Mouse (Mus musculus) liver, embryonic 11.5 days (tissue): Measurements from ENCODE around the gene Retnla. TPM values are rescaled to one million over a fixed set of nuclear protein-coding genes. Genes with fewer than 3 reads are reported as not detected.

Experiments used
- ATAC-seq: fragments of 200-750 bp; cut with Nextera tagmentation; replicated peaks from 2 replicates; pipeline ENCODE4 v1.8.0; 2017; ENCODE audit warnings: moderate number of reproducible peaks, mild to moderate bottlenecking, moderate TSS enrichment, moderate library complexity; ENCODE audit not compliant: low FRiP score
- DNase-seq: peaks from one replicate; pipeline ENCODE4 v3.0.0-alpha.2; 2017; ENCODE audit warnings: low spot score
- H3K27ac ChIP-seq: fragments of 300-500 bp; sonication (generic); 2 replicates; pipeline ENCODE4 v1.5.1; 2014; ENCODE audit warnings: mild to moderate bottlenecking, low read depth, low read length, control low read depth
- H3K27me3 ChIP-seq: fragments of 300-500 bp; sonication (generic); replicated peaks from 2 replicates; pipeline ENCODE4 v1.6.1; 2014; ENCODE audit warnings: low read length, mixed read lengths; ENCODE audit not compliant: control insufficient read depth, insufficient read depth
- H3K36me3 ChIP-seq: fragments of 300-500 bp; sonication (generic); 2 replicates; pipeline ENCODE4 v1.6.1; 2014; ENCODE audit warnings: mild to moderate bottlenecking, low read length, moderate library complexity, mixed read lengths; ENCODE audit not compliant: control insufficient read depth, insufficient read depth
- H3K4me1 ChIP-seq: fragments of 300-500 bp; sonication (generic); replicated peaks from 2 replicates; pipeline ENCODE4 v1.6.1; 2014; ENCODE audit warnings: low read length, mixed read lengths; ENCODE audit not compliant: control insufficient read depth, insufficient read depth
- H3K4me2 ChIP-seq: fragments of 300-500 bp; sonication (generic); 2 replicates; pipeline ENCODE4 v1.6.1; 2014; ENCODE audit warnings: mild to moderate bottlenecking, control low read depth, moderate library complexity
- H3K4me3 ChIP-seq: fragments of 300-500 bp; sonication (generic); 2 replicates; pipeline ENCODE4 v1.5.1; 2014; ENCODE audit warnings: low read depth, low read length, control low read depth
- H3K9ac ChIP-seq: fragments of 300-500 bp; sonication (generic); 2 replicates; pipeline ENCODE4 v1.6.1; 2014; ENCODE audit warnings: low read depth, low read length, control low read depth
- H3K9me3 ChIP-seq: fragments of 300-500 bp; sonication (generic); 2 replicates; pipeline ENCODE4 v1.6.1; 2016; ENCODE audit warnings: low read length, inconsistent platforms, mixed read lengths; ENCODE audit not compliant: control insufficient read depth
- WGBS: fragments of 180-500 bp; shearing (Covaris S2); extraction: QIAGEN DNeasy Blood & Tissue Kit; methylation state at CpG from one replicate; pipeline ENCODE4 v1.1.7; 2014; 5-methylcytosine and 5-hydroxymethylcytosine counted together
- polyA plus RNA-seq: library from polyadenylated mRNA; unstranded; fragments of >200 nt; fragmentation: Nextera tagmentation; extraction: Ambion mirVana; gene quantifications from 2 replicates; pipeline ENCODE4 v1.2.1, GENCODE M21; 2014

Gene Retnla
- polyA plus RNA-seq = not detected in 2 replicates

- no peak within 1 kb of the TSS for H3K4me3 ChIP-seq
- ATAC-seq = no peak
- H3K9ac ChIP-seq = no peak within 1 kb of the TSS
- WGBS = 80% methylated on average over 3 of the region's 3 CpGs
- H3K36me3 ChIP-seq = no peaks in the 10 kb centered on the region
- no peak for DNase-seq
- no peaks in the 10 kb centered on the region for H3K4me1 ChIP-seq
- H3K9me3 ChIP-seq = no peaks in the 10 kb centered on the region
- no peak within 1 kb of the TSS for H3K27ac ChIP-seq
- H3K4me2 ChIP-seq = no peak within 1 kb of the TSS
- no peaks in the 10 kb centered on the region for H3K27me3 ChIP-seq
These were observed at the start of gene Retnla for GRCm38 (mm10) chr16:48842266-48842665. TSS of gene Retnla (plus strand) at chr16:48842551.

- WGBS = 35% methylated on average over 3 of the region's 3 CpGs
- no peaks in the 10 kb centered on the region for H3K36me3 ChIP-seq
- H3K9ac ChIP-seq = no peak overlapping the region
- no peak overlapping the region for H3K4me2 ChIP-seq
- no peaks in the 10 kb centered on the region for H3K9me3 ChIP-seq
- no peak overlapping the region for H3K27ac ChIP-seq
- no peaks in the 10 kb centered on the region for H3K4me1 ChIP-seq
- H3K4me3 ChIP-seq = no peak overlapping the region
- ATAC-seq (no peak), DNase-seq (no peak)
- no peaks in the 10 kb centered on the region for H3K27me3 ChIP-seq
These were observed 44.1 kb upstream of the Retnla start for GRCm38 (mm10) chr16:48798285-48798684.

- no peak overlapping the region for H3K4me2 ChIP-seq
- no peaks in the 10 kb centered on the region for H3K27me3 ChIP-seq
- no peak overlapping the region for H3K4me3 ChIP-seq
- 75% methylated on average over 3 of the region's 3 CpGs for WGBS
- no peaks in the 10 kb centered on the region for H3K36me3 ChIP-seq
- DNase-seq = no peak
- no peak overlapping the region for H3K27ac ChIP-seq
- H3K9ac ChIP-seq = no peak overlapping the region
- H3K4me1 ChIP-seq = no peaks in the 10 kb centered on the region
- no peaks in the 10 kb centered on the region for H3K9me3 ChIP-seq
- no peak for ATAC-seq
These were observed 42.9 kb upstream of the Retnla start for GRCm38 (mm10) chr16:48799470-48799869.

- 73% methylated on average over 2 of the region's 2 CpGs for WGBS
These were observed 41.4 kb upstream of the Retnla start for GRCm38 (mm10) chr16:48800906-48801305.

GRCm38 (mm10) chr16:48805412-48805811 is 36.9 kb upstream of the Retnla start:
- H3K36me3 ChIP-seq = no peaks in the 10 kb centered on the region
- H3K27me3 ChIP-seq = no peaks in the 10 kb centered on the region
- WGBS = 84% methylated on average over 1 of the region's 1 CpGs
- H3K9me3 ChIP-seq = no peaks in the 10 kb centered on the region
- no peak overlapping the region for H3K27ac ChIP-seq
- H3K9ac ChIP-seq = no peak overlapping the region
- ATAC-seq (no peak), DNase-seq (no peak)
- H3K4me2 ChIP-seq = no peak overlapping the region
- no peaks in the 10 kb centered on the region for H3K4me1 ChIP-seq
- no peak overlapping the region for H3K4me3 ChIP-seq

More at GRCm38 (mm10) chr16:48800906-48801305, 41.4 kb upstream of the Retnla start:
- Histone ChIP-seq H3K4me2 (no peak overlapping the region), H3K27me3 (no peaks in the 10 kb centered on the region), H3K36me3 (no peaks in the 10 kb centered on the region), H3K4me1 (no peaks in the 10 kb centered on the region), H3K27ac (no peak overlapping the region), H3K9ac (no peak overlapping the region), H3K4me3 (no peak overlapping the region), H3K9me3 (no peaks in the 10 kb centered on the region)
- ATAC-seq (no peak), DNase-seq (no peak)

- Histone ChIP-seq H3K4me2 (no peak overlapping the region), H3K4me1 (no peaks in the 10 kb centered on the region), H3K9me3 (no peaks in the 10 kb centered on the region), H3K4me3 (no peak overlapping the region), H3K9ac (no peak overlapping the region), H3K27ac (no peak overlapping the region), H3K36me3 (no peaks in the 10 kb centered on the region), H3K27me3 (no peaks in the 10 kb centered on the region)
- ATAC-seq = no peak
- no peak for DNase-seq
- WGBS = 57% methylated on average over 1 of the region's 1 CpGs
These were observed 35.8 kb upstream of the Retnla start for GRCm38 (mm10) chr16:48806521-48806920.

GRCm38 (mm10) chr16:48809374-48809773 is 33.0 kb upstream of the Retnla start:
- no peak overlapping the region for H3K9ac ChIP-seq
- DNase-seq (no peak), ATAC-seq (no peak)
- H3K36me3 ChIP-seq = no peaks in the 10 kb centered on the region
- 55% methylated on average over 2 of the region's 2 CpGs for WGBS
- no peak overlapping the region for H3K4me3 ChIP-seq
- no peaks in the 10 kb centered on the region for H3K9me3 ChIP-seq
- H3K27me3 ChIP-seq = no peaks in the 10 kb centered on the region
- no peak overlapping the region for H3K4me2 ChIP-seq
- H3K27ac ChIP-seq = no peak overlapping the region
- no peaks in the 10 kb centered on the region for H3K4me1 ChIP-seq

GRCm38 (mm10) chr16:48811881-48812436 is 30.4 kb upstream of the Retnla start:
- no peaks in the 10 kb centered on the region for H3K27me3 ChIP-seq
- no peak for ATAC-seq
- H3K9ac ChIP-seq = no peak overlapping the region
- WGBS = 73% methylated on average over 7 of the region's 7 CpGs
- H3K4me2 ChIP-seq = no peak overlapping the region
- DNase-seq = no peak
- no peak overlapping the region for H3K27ac ChIP-seq
- H3K4me3 ChIP-seq = no peak overlapping the region
- H3K36me3 ChIP-seq = no peaks in the 10 kb centered on the region
- H3K4me1 ChIP-seq = no peaks in the 10 kb centered on the region
- no peaks in the 10 kb centered on the region for H3K9me3 ChIP-seq

GRCm38 (mm10) chr16:48816695-48817094 is 25.7 kb upstream of the Retnla start, which contains the start of gene Retnlb:
TSS of gene Retnlb (plus strand) at chr16:48816856.
- Histone ChIP-seq H3K4me3 (no peak within 1 kb of the TSS), H3K9ac (no peak within 1 kb of the TSS), H3K4me2 (no peak within 1 kb of the TSS), H3K27ac (no peak within 1 kb of the TSS), H3K4me1 (no peaks in the 10 kb centered on the region), H3K27me3 (no peaks in the 10 kb centered on the region), H3K36me3 (no peaks in the 10 kb centered on the region), H3K9me3 (no peaks in the 10 kb centered on the region)
- DNase-seq (no peak), ATAC-seq (no peak)
- 86% methylated on average over 2 of the region's 2 CpGs for WGBS
